Mouse (Mus musculus) liver, postnatal 0 days (tissue): ENCODE results near the gene Hist1h1b. TPM values are rescaled to one million over a fixed set of nuclear protein-coding genes. Genes with fewer than 3 reads are reported as not detected.
"Not testable (repeated sequence)": the region's sequence is repeated elsewhere in the genome, so short reads cannot be mapped to it uniquely, and the experiment has no call there.

Experiments
- ATAC-seq: fragments of 200-750 bp; cut with Nextera tagmentation; 2 replicates; pipeline ENCODE4 v1.8.0; 2017; ENCODE audit warnings: mild to moderate bottlenecking, moderate library complexity
- DNase-seq: peaks from one replicate; pipeline ENCODE4 v3.0.0-alpha.2; 2016
- H3K27ac ChIP-seq: fragments of 300-500 bp; sonication (generic); 2 replicates; pipeline ENCODE4 v1.5.1; 2014; ENCODE audit warnings: antibody characterized with exemption, moderate library complexity, mild to moderate bottlenecking, low read depth
- H3K27me3 ChIP-seq: fragments of 300-500 bp; sonication (generic); 2 replicates; pipeline ENCODE4 v1.6.1; 2014; ENCODE audit warnings: low read length, control low read depth, mixed read lengths; ENCODE audit not compliant: insufficient read depth
- H3K36me3 ChIP-seq: fragments of 300-500 bp; sonication (generic); replicated peaks from 2 replicates; pipeline ENCODE4 v1.6.1; 2014; ENCODE audit warnings: mild to moderate bottlenecking, control low read depth, low read length, moderate library complexity, mixed read lengths; ENCODE audit not compliant: insufficient read depth
- H3K4me1 ChIP-seq: fragments of 300-500 bp; sonication (generic); 2 replicates; pipeline ENCODE4 v1.6.1; 2014; ENCODE audit warnings: antibody characterized with exemption, mild to moderate bottlenecking, control low read depth; ENCODE audit not compliant: insufficient read depth
- H3K4me2 ChIP-seq: fragments of 300-500 bp; sonication (generic); 2 replicates; pipeline ENCODE4 v1.6.1; 2014; ENCODE audit warnings: low read depth, mild to moderate bottlenecking, low read length, moderate library complexity, mixed read lengths
- H3K4me3 ChIP-seq: fragments of 300-500 bp; sonication (generic); 2 replicates; pipeline ENCODE4 v1.5.1; 2014; ENCODE audit warnings: low read depth, low read length
- H3K9ac ChIP-seq: fragments of 300-500 bp; sonication (generic); replicated peaks from 2 replicates; pipeline ENCODE4 v1.6.1; 2014; ENCODE audit warnings: mild to moderate bottlenecking, moderate library complexity
- H3K9me3 ChIP-seq: fragments of 300-500 bp; sonication (generic); 2 replicates; pipeline ENCODE4 v1.6.1; 2016; ENCODE audit warnings: mild to moderate bottlenecking, control low read depth, low read length, mixed read lengths
- CTCF ChIP-seq: sonication (generic); IDR thresholded peaks from 2 replicates; pipeline ENCODE4 v1.5.1; 2016; ENCODE audit warnings: antibody characterized with exemption, low read depth
- EP300 ChIP-seq: IDR thresholded peaks from 2 replicates; pipeline ENCODE4 v1.6.1; 2016; ENCODE audit warnings: antibody characterized with exemption, low read depth, mild to moderate bottlenecking
- WGBS: fragments of 180-500 bp; shearing (Covaris S2); extraction: QIAGEN DNeasy Blood & Tissue Kit; methylation state at CpG from one replicate; pipeline ENCODE4 v1.1.7; 2014; ENCODE audit not compliant: insufficient replicate concordance; 5-methylcytosine and 5-hydroxymethylcytosine counted together
- polyA plus RNA-seq: library from polyadenylated mRNA; unstranded; fragments of >200 nt; fragmentation: Nextera tagmentation; extraction: Ambion mirVana; gene quantifications from 2 replicates; pipeline ENCODE4 v1.2.1, GENCODE M21; 2015

Hist1h1b gene
- polyA plus RNA-seq, 1 experiment from 2014 or later, result 27.9 TPM

DNA sequence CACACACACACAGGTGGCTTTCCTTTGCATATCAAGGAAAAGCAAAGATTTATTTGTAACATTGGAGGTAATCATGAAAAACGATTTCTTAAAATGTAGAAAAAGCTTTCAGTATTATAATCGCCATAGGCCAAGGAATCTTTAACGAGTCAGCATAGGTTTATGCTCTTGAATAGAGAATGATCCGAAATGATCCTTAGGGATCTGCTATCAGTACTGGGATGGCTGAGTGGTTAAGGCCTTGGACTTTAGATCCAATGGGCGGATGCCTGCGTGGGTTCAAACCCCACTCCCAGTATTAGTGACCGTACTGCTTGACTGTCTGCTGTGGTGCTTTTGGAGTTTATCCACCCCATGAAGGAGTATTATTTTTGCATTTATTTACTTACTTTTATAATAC, 15.2 kb upstream of the Hist1h1b start:
- WGBS, result 87% methylated on average over 7 of the region's 7 CpGs
- DNase-seq (no peak), ATAC-seq (no peak)
- no peaks in the 10 kb centered on the region for H3K9me3 ChIP-seq
- H3K4me3 ChIP-seq, result no peak overlapping the region
- H3K4me1 ChIP-seq, result peaks cover 5% of the 10 kb centered on the region
- no peak overlapping the region for H3K27ac ChIP-seq
- no peak for TF ChIP-seq EP300
- no peak for TF ChIP-seq CTCF
- no peaks in the 10 kb centered on the region for H3K27me3 ChIP-seq
- H3K9ac ChIP-seq, result no peak overlapping the region
- H3K4me2 ChIP-seq, result no peak overlapping the region
- H3K36me3 ChIP-seq, result no peaks in the 10 kb centered on the region

DNA sequence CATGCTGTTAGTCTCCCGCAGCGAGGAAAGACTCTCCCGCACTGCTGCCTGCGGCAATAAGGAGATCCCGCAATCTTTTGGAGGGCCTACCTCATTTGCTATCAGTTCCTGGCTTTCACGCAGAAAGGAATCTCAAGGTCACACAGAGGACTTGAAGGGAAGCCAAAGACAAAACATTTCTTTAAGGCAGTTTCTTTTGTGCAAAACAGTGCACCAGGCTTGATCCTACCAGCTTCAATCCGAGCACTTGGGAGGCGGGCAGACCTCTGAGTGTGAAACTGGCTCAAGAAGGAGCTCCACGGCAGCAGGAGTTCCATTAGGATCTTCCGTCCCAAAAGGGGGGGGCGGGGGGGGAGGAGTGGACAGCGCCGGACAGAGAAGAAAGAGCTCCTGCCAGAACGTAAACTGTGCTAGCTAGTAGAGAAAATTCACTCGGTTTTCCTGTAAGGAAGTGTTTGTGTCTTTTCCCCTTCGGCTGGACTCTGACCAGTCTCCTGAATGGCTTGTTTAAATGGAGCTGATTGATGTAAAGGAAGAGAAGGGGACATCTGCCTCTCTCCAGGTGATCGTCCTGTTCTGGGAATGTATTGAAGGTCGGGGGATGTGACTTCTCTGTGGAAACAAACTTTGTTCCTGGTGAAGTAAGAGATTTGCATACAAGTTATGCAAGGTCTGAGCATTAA, 10.3 kb upstream of the Hist1h1b start:
- TF ChIP-seq EP300, result no peak
- TF ChIP-seq CTCF, result no peak
- H3K27ac ChIP-seq, result no peak overlapping the region
- no peaks in the 10 kb centered on the region for H3K27me3 ChIP-seq
- no peaks in the 10 kb centered on the region for H3K9me3 ChIP-seq
- ATAC-seq, result no peak
- DNase-seq, result no peak
- H3K4me3 ChIP-seq, result no peak overlapping the region
- H3K36me3 ChIP-seq, result no peaks in the 10 kb centered on the region
- WGBS, result 32% methylated on average over 17 of the region's 18 CpGs
- peak overlapping the region; percentile 44; the same call in 1 of the 2 replicates for H3K9ac ChIP-seq
- peaks cover 14% of the 10 kb centered on the region for H3K4me1 ChIP-seq
- peak overlapping the region; percentile 54 for H3K4me2 ChIP-seq

DNA sequence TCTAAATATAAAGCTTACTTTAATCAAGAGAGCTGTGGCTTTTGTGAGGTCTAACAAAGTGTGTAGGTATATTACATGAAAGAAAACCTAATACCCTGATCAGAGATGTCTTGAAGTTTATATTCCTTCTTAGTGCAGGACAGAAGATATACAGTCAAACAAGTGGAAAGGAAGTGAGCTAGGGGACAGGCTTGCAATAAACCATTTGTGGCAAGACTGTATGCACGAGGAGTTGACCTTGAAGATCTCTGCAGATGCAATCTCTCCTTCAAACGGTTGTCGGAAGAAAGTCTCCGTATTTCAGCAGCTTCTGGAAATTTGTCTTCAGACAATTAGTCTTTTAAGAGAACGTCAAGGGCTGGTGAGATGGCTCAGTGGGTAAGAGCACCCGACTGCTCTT, 9.5 kb upstream of the Hist1h1b start:
- H3K4me2 ChIP-seq, result no peak overlapping the region
- H3K9ac ChIP-seq, result no peak overlapping the region
- DNase-seq (no peak), ATAC-seq (no peak)
- H3K4me3 ChIP-seq, result no peak overlapping the region
- H3K4me1 ChIP-seq, result peaks cover 15% of the 10 kb centered on the region
- no peaks in the 10 kb centered on the region for H3K36me3 ChIP-seq
- H3K9me3 ChIP-seq, result no peaks in the 10 kb centered on the region
- H3K27ac ChIP-seq, result no peak overlapping the region
- TF ChIP-seq CTCF (no peak), EP300 (no peak)
- 54% methylated on average over 6 of the region's 6 CpGs for WGBS
- no peaks in the 10 kb centered on the region for H3K27me3 ChIP-seq

GRCm38 (mm10) chr13:21787760-21788593, 7.6 kb upstream of the Hist1h1b start:
- TF ChIP-seq CTCF (no peak), EP300 (no peak)
- Histone ChIP-seq H3K27me3 (no peaks in the 10 kb centered on the region), H3K9ac (peak overlapping the region; percentile 69), H3K9me3 (no peaks in the 10 kb centered on the region), H3K4me2 (peak overlapping the region; percentile 68), H3K27ac (peak overlapping the region; percentile 91), H3K36me3 (no peaks in the 10 kb centered on the region), H3K4me1 (peaks cover 23% of the 10 kb centered on the region), H3K4me3 (peak overlapping the region; percentile 45)
- no peak for DNase-seq
- ATAC-seq, result peak; percentile 22
- WGBS, result 30% methylated on average over 13 of the region's 21 CpGs

- peak within 1 kb of the TSS; percentile 91 for H3K27ac ChIP-seq
- H3K4me3 ChIP-seq, result peak within 1 kb of the TSS; percentile 45
- H3K9ac ChIP-seq, result peak within 1 kb of the TSS; percentile 70
- not testable (repeated sequence) for H3K36me3 ChIP-seq, H3K27me3 ChIP-seq, H3K9me3 ChIP-seq
- peak; percentile 90 for ATAC-seq
- peak; percentile 89 for DNase-seq
- TF ChIP-seq EP300 (peak; percentile 67; the same call in 1 of the 2 replicates), CTCF (peak; percentile 12; the same call in 1 of the 2 replicates)
- peaks cover 23% of the 10 kb centered on the region for H3K4me1 ChIP-seq
- H3K4me2 ChIP-seq, result peak within 1 kb of the TSS; percentile 68
- WGBS, result under 1% methylated on average over 35 of the region's 63 CpGs
These were observed 6.6 kb upstream of the Hist1h1b start, which contains the start of the genes Hist1h2an and Hist1h2bp for GRCm38 (mm10) chr13:21786899-21787629. TSS of gene Hist1h2an (minus strand) at chr13:21787218. TSS of gene Hist1h2bp (plus strand) at chr13:21787461.
